ENCODE assay signal across 8 mouse cellular contexts in genomic region chr7:4547221-4547641, GRCm38 (mm10). TPM values are rescaled to one million over a fixed set of nuclear protein-coding genes. Genes with fewer than 3 reads are reported as not detected.
A peak's percentile ranks its signal among the peaks of the same experiment; 100 is the strongest.
DNase-seq lines count a peak whose midpoint lies in the region; ATAC-seq and TF ChIP-seq lines count a peak whose summit lies in the region.

Syt5 (minus strand) TSS chr7:4547541.

- no peak within 1 kb of the TSS for H3K27ac ChIP-seq in kidney, adult 2 months (ENCODE audit: insufficient read depth, low read depth, low read length)
- H3K27ac ChIP-seq in cerebellum, adult 2 months (ENCODE audit: insufficient read depth, low read length) = no peak within 1 kb of the TSS
- peak within 1 kb of the TSS; percentile 97 for H3K27ac ChIP-seq in left cerebral cortex, adult 2 months
- H3K27ac ChIP-seq in midbrain, embryonic 15.5 days = peak within 1 kb of the TSS; percentile 96

- intact Hi-C loops in left cerebral cortex, adult 2 months (cut with DNase I) = no loop called here

- H3K9me3 ChIP-seq in midbrain, embryonic 15.5 days = no peaks in the 10 kb centered on the region

- ATAC-seq in midbrain, embryonic 15.5 days (replicated peaks) = peak; percentile 87

- WGBS in kidney, adult 2 months = 13% methylated on average over 33 of the region's 33 CpGs
- 2% methylated on average over 33 of the region's 33 CpGs for WGBS in cerebellum, adult 2 months
- WGBS in midbrain, embryonic 15.5 days = 3% methylated on average over 33 of the region's 33 CpGs

- DNase-seq in kidney, postnatal 10 days = peak; percentile 32
- no peak for DNase-seq in kidney, adult 2 months
- DNase-seq in cerebellum, adult 2 months = peak; percentile 54 to 57
- peak; percentile 76 to 78 for DNase-seq in frontal cortex, postnatal 10 days (ENCODE audit: low spot score in 2 of 2)
- DNase-seq in left cerebral cortex, adult 2 months (ENCODE audit: extremely low spot score in 1 of 2, low spot score in 2 of 2) = peak; percentile 67 to 79
- no peak for DNase-seq in c-Kit-positive CD71-positive TER-119-positive erythroid progenitor cells, embryonic 14.5 days (ENCODE audit: low spot score)
- no peak for DNase-seq in spleen, adult 18-20 months

- no peak for TF ChIP-seq POLR2A in kidney, adult 2 months (IDR thresholded peaks at IDR 0.05; ENCODE audit: low read depth, low read length)
- TF ChIP-seq POLR2A in cerebellum, adult 2 months (IDR thresholded peaks at IDR 0.05; ENCODE audit: borderline replicate concordance, insufficient read depth, low read length) = no peak

- TF ChIP-seq CTCF in kidney, adult 2 months (conservative IDR thresholded peaks at IDR 0.05; ENCODE audit: insufficient read depth, insufficient read length, low read depth, low read length) = no peak
- no peak for TF ChIP-seq CTCF in cerebellum, adult 2 months (IDR thresholded peaks at IDR 0.05; ENCODE audit: borderline replicate concordance, insufficient read depth, low read depth, low read length)
- TF ChIP-seq CTCF in left cerebral cortex, adult 2 months (IDR thresholded peaks at IDR 0.05) = no peak

- no peaks in the 10 kb centered on the region for H3K36me3 ChIP-seq in kidney, adult 2 months (ENCODE audit: control insufficient read depth, insufficient read depth, low read length)
- H3K36me3 ChIP-seq in midbrain, embryonic 15.5 days (replicated peaks) = no peaks in the 10 kb centered on the region; the same call in 1 of the 2 replicates

- no peak within 1 kb of the TSS for H3K4me3 ChIP-seq in kidney, adult 2 months (ENCODE audit: insufficient read depth, low read depth, low read length)
- peak within 1 kb of the TSS; percentile 56 for H3K4me3 ChIP-seq in cerebellum, adult 2 months (replicated peaks; ENCODE audit: insufficient read depth, low read depth, low read length)
- peak within 1 kb of the TSS; percentile 67 for H3K4me3 ChIP-seq in left cerebral cortex, adult 2 months
- peak within 1 kb of the TSS; percentile 77 for H3K4me3 ChIP-seq in midbrain, embryonic 15.5 days

- peak within 1 kb of the TSS; percentile 68 for H3K4me2 ChIP-seq in midbrain, embryonic 15.5 days

- H3K4me1 ChIP-seq in kidney, adult 2 months (ENCODE audit: control insufficient read depth, insufficient read depth, low read length) = no peaks in the 10 kb centered on the region
- H3K4me1 ChIP-seq in cerebellum, adult 2 months (ENCODE audit: control insufficient read depth, insufficient read depth, low read length) = peaks cover 3% of the 10 kb centered on the region
- peaks cover 18% of the 10 kb centered on the region for H3K4me1 ChIP-seq in midbrain, embryonic 15.5 days

- H3K9ac ChIP-seq in midbrain, embryonic 15.5 days = peak within 1 kb of the TSS; percentile 78

- H3K27me3 ChIP-seq in kidney, adult 2 months (replicated peaks; ENCODE audit: control insufficient read depth, insufficient read depth, low read length) = no peaks in the 10 kb centered on the region
- H3K27me3 ChIP-seq in cerebellum, adult 2 months (ENCODE audit: control insufficient read depth, insufficient read depth, low read length) = no peaks in the 10 kb centered on the region
- H3K27me3 ChIP-seq in midbrain, embryonic 15.5 days (replicated peaks) = no peaks in the 10 kb centered on the region

RNA-seq across cellular contexts. Expression of gene Syt5, which starts in this region (rescaled TPM):
- polyA plus RNA-seq in kidney, adult 2 months (2012; rRNA removed) = 0.55 and 1.0 TPM in 2 replicates
- polyA plus RNA-seq in cerebellum, adult 2 months (2012; rRNA removed) = 16.9 and 19.0 TPM in 2 replicates
- 100 to 1,000 TPM; 270 to 272 TPM for total RNA-seq in left cerebral cortex, adult 2 months (2021)
- polyA plus RNA-seq in midbrain, embryonic 15.5 days (2015; fragmentation: Nextera tagmentation; extraction: Ambion mirVana) = 155 and 162 TPM in 2 replicates

Comparison
In these comparisons a context has a peak if more than half of its experiments do, and no peak if none do; other contexts are left out.
1. DNase-seq: peak in kidney, postnatal 10 days (single experiment), cerebellum, adult 2 months (2 of 2), frontal cortex, postnatal 10 days (2 of 2) and left cerebral cortex, adult 2 months (2 of 2); none in kidney, adult 2 months (single experiment), c-Kit-positive CD71-positive TER-119-positive erythroid progenitor cells, embryonic 14.5 days (single experiment) and spleen, adult 18-20 months (0 of 2).
2. H3K27ac ChIP-seq: peak in left cerebral cortex, adult 2 months (single experiment) and midbrain, embryonic 15.5 days (single experiment); none in kidney, adult 2 months (single experiment) and cerebellum, adult 2 months (single experiment).